Mouse (Mus musculus) limb, embryonic 10.5 days (tissue): ENCODE results near the gene Pla2g12a. TPM values are rescaled to one million over a fixed set of nuclear protein-coding genes. Genes with fewer than 3 reads are reported as not detected.

Experiments used
- DNase-seq: peaks from one replicate; pipeline ENCODE4 v3.0.0-alpha.2; 2017; ENCODE audit warnings: low spot score
- H3K27ac ChIP-seq: fragments of 300-500 bp; sonication (generic); 2 replicates; pipeline ENCODE4 v1.5.1; 2016; ENCODE audit warnings: mild to moderate bottlenecking
- H3K27me3 ChIP-seq: fragments of 300-500 bp; sonication (generic); 2 replicates; pipeline ENCODE4 v1.6.1; 2016; ENCODE audit warnings: low read depth, mild to moderate bottlenecking; ENCODE audit not compliant: poor library complexity, severe bottlenecking
- H3K36me3 ChIP-seq: fragments of 300-500 bp; sonication (generic); 2 replicates; pipeline ENCODE4 v1.6.1; 2016; ENCODE audit warnings: mild to moderate bottlenecking, moderate library complexity
- H3K4me1 ChIP-seq: fragments of 300-500 bp; sonication (generic); 2 replicates; pipeline ENCODE4 v1.6.1; 2016
- H3K4me3 ChIP-seq: fragments of 300-500 bp; sonication (generic); 2 replicates; pipeline ENCODE4 v1.5.1; 2016; ENCODE audit warnings: mild to moderate bottlenecking, moderate library complexity
- H3K9me3 ChIP-seq: fragments of 300-500 bp; sonication (generic); replicated peaks from 2 replicates; pipeline ENCODE4 v1.6.1; 2016; ENCODE audit warnings: mild to moderate bottlenecking
- WGBS: fragments of 180-500 bp; shearing (Covaris S2); methylation state at CpG from one replicate; pipeline ENCODE4 v1.1.7; 2016; 5-methylcytosine and 5-hydroxymethylcytosine counted together
- polyA plus RNA-seq: library from polyadenylated mRNA; unstranded; fragments of >200 nt; fragmentation: Nextera tagmentation; extraction: Ambion mirVana; gene quantifications from 2 replicates; pipeline ENCODE4 v1.2.1, GENCODE M21; 2016

The Pla2g12a gene
- 22.5 and 27.1 TPM in 2 replicates for polyA plus RNA-seq

GRCm38 (mm10) chr3:129878405-129879021 is at the start of gene Pla2g12a:
TSS of gene Pla2g12a (plus strand) at chr3:129878606.
- DNase-seq = peak; percentile 94
- Histone ChIP-seq H3K27ac (peak within 1 kb of the TSS; percentile 92), H3K36me3 (no peaks in the 10 kb centered on the region), H3K9me3 (no peaks in the 10 kb centered on the region), H3K4me3 (peak within 1 kb of the TSS; percentile 83), H3K4me1 (peaks cover 20% of the 10 kb centered on the region), H3K27me3 (0 out of 2 replicates have a peak, but pooled peaks cover 3% of the 10 kb centered on the region)
- WGBS = 1% methylated on average over 66 of the region's 66 CpGs

DNA sequence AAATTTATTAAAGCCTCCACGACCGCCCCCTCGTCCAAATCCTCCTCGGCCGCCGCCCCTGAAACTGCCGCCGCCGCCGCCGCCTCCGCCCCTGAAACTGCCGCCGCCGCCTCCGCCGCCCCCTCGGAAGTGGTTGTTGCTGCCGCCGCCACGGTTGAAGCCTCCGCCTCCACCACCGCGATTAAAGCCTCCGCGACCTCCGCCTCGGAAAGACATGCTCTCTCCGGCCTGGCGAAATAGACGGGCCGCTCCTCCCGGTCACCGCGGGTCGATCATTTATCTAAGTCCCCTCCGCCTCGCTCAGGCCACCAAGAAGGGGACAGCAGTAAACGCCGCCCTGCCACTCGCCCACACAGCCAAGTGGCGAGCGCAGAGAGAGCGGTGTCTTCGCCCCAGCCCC is 47.8 kb upstream of the Pla2g12a start:
- WGBS = 1% methylated on average over 44 of the region's 45 CpGs
- DNase-seq = no peak
- Histone ChIP-seq H3K36me3 (peaks cover 39% of the 10 kb centered on the region), H3K4me3 (peak overlapping the region; percentile 97), H3K4me1 (peaks cover 18% of the 10 kb centered on the region), H3K27ac (peak overlapping the region; percentile 95), H3K9me3 (no peaks in the 10 kb centered on the region), H3K27me3 (no peaks in the 10 kb centered on the region)

DNA sequence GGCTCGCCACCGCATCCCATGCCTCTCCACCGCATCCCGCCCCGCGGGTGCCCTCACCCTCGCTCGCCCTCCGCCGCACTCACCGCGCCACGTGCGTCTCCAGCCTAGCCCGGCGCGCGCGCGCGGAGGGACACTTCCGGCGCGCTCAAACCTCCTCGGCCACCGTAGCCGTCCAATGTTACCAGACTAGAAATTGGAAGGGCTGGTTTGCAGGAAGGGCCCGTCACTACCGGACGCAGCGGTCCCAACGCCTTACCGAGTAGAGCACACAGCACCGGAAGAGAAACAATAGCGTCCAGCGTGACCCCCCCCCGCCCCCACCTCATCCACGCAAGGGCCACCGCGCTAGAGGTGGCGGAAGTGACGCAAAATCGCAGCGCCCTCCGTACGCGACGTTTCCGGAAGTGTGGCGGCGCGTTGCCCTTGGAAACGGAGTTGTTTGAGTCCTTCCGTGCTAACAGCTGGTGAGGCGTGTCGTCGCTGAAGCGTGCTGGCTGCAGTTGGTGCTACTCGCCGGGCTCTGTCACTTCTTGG is 47.3 kb upstream of the Pla2g12a start, which contains the start of gene Gar1:
Gene Gar1, minus strand, starts transcription at position 362 of the 534 bp plus-strand sequence.
- Histone ChIP-seq H3K9me3 (no peaks in the 10 kb centered on the region), H3K27me3 (no peaks in the 10 kb centered on the region), H3K27ac (peak within 1 kb of the TSS; percentile 95), H3K4me1 (peaks cover 18% of the 10 kb centered on the region), H3K36me3 (peaks cover 35% of the 10 kb centered on the region), H3K4me3 (peak within 1 kb of the TSS; percentile 97)
- under 1% methylated on average over 60 of the region's 60 CpGs for WGBS
- DNase-seq = peak; percentile 97

GRCm38 (mm10) chr3:129835388-129835934 is 42.9 kb upstream of the Pla2g12a start, which contains the start of gene Cfi:
TSS of gene Cfi (plus strand) at chr3:129835884.
- no peaks in the 10 kb centered on the region for H3K36me3 ChIP-seq
- WGBS = 81% methylated on average over 6 of the region's 6 CpGs
- 0 out of 2 replicates have a peak, but pooled peaks cover 4% of the 10 kb centered on the region for H3K4me1 ChIP-seq
- no peak within 1 kb of the TSS for H3K27ac ChIP-seq
- H3K27me3 ChIP-seq = no peaks in the 10 kb centered on the region
- no peak for DNase-seq
- no peaks in the 10 kb centered on the region for H3K9me3 ChIP-seq
- H3K4me3 ChIP-seq = no peak within 1 kb of the TSS

- H3K27ac ChIP-seq = no peak overlapping the region
These were observed 42.2 kb upstream of the Pla2g12a start for GRCm38 (mm10) chr3:129836051-129836697.

DNA sequence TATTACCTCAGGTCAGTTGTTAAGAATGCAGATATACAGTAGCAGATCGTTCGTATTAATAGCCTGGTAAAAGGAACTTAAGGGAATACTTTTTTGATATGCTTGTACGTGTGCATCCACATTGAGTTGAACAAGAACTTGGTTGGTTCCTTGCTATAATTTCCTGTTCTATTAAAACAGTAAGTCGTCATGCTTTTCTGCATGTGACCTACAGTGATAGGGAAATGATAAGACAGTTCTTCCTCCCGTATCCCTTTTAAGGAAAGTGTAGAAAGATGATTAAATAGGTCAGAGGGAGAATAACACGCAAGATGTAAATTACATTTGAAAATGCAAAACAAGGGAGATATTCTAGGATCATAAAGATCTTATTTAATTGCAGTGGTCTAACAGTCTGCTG is 41.4 kb upstream of the Pla2g12a start:
- no peaks in the 10 kb centered on the region for H3K4me1 ChIP-seq
- H3K27me3 ChIP-seq = no peaks in the 10 kb centered on the region
- H3K27ac ChIP-seq = no peak overlapping the region
- H3K9me3 ChIP-seq = no peaks in the 10 kb centered on the region
- H3K4me3 ChIP-seq = no peak overlapping the region
- WGBS = 89% methylated on average over 6 of the region's 6 CpGs
- H3K36me3 ChIP-seq = no peaks in the 10 kb centered on the region
- DNase-seq = no peak

More at GRCm38 (mm10) chr3:129836051-129836697, 42.2 kb upstream of the Pla2g12a start:
- DNase-seq = no peak
- no peaks in the 10 kb centered on the region for H3K9me3 ChIP-seq
- no peaks in the 10 kb centered on the region for H3K36me3 ChIP-seq
- 0 out of 2 replicates have a peak, but pooled peaks cover 4% of the 10 kb centered on the region for H3K4me1 ChIP-seq
- WGBS = 30% methylated on average over 11 of the region's 11 CpGs
- H3K27me3 ChIP-seq = no peaks in the 10 kb centered on the region
- H3K4me3 ChIP-seq = no peak overlapping the region

DNA sequence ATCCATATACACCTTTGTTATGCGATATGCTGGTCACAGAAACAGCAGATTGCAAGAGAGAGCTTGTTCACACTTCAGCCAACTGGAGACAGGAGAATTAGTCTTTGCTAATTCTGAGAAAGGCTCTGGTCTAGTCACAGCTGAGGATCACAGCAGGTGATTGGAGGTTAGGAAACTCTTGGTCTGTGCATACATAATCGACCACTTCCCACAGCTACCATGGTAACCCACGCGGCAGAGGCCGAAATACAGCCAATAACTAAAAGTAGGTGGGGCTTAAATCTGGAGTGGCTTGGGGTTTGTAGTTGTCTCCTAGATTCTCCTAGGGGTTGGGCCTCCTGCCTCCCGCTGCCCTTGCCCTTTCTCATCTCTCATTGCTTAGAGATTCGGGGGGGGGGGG is 40.4 kb upstream of the Pla2g12a start:
- WGBS = 46% methylated on average over 7 of the region's 7 CpGs
- DNase-seq = no peak
- no peaks in the 10 kb centered on the region for H3K27me3 ChIP-seq

DNA sequence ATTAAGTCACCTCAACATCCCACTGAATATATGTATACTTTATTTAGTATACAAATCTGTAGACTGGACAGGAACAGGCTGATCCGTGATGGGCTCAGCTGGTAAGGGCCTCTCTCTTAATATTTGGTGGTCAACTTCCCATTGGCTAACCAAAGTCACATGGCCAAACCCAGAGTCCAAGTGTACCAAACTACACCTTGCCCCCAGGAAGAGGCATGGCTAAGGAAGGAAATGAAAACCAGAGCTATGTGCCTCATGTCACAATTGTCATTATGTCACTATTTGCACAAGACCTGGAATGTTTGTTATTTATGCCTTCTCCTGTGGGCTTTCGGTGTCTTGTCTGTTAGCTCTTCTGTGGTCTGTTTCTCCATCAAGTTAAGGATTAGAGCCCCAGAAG is 32.5 kb upstream of the Pla2g12a start:
- Histone ChIP-seq H3K27ac (no peak overlapping the region), H3K9me3 (no peaks in the 10 kb centered on the region), H3K4me3 (no peak overlapping the region), H3K27me3 (no peaks in the 10 kb centered on the region), H3K36me3 (no peaks in the 10 kb centered on the region), H3K4me1 (no peaks in the 10 kb centered on the region)
- DNase-seq = no peak
- 87% methylated on average over 2 of the region's 2 CpGs for WGBS

More for the DNA sequence above, 40.4 kb upstream of the Pla2g12a start:
- H3K9me3 ChIP-seq = no peaks in the 10 kb centered on the region
- H3K36me3 ChIP-seq = no peaks in the 10 kb centered on the region
- no peak overlapping the region for H3K27ac ChIP-seq
- H3K4me1 ChIP-seq = no peaks in the 10 kb centered on the region
- no peak overlapping the region for H3K4me3 ChIP-seq

DNA sequence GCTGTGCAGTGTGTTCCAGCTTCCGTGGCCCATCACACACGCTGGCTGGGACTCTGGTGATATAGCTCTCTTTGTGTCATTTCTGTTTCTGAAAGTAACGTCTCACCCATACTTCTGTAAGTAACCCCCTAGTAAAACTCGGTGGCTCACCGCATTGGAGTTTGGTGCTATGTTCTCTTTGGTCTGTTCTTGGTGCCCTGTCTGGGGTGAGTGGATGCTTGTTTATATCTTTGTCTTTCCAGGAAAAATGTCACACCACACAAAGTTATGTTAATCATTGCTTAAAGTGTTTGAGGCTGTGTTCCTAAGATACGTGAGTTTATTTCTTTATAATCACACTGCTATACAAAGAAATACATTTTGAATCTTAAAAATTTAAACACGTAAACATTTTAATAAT is 31.6 kb upstream of the Pla2g12a start:
- WGBS = 88% methylated on average over 7 of the region's 7 CpGs
- Histone ChIP-seq H3K27ac (no peak overlapping the region), H3K4me3 (no peak overlapping the region), H3K36me3 (no peaks in the 10 kb centered on the region), H3K27me3 (no peaks in the 10 kb centered on the region), H3K9me3 (no peaks in the 10 kb centered on the region), H3K4me1 (no peaks in the 10 kb centered on the region)
- no peak for DNase-seq

DNA sequence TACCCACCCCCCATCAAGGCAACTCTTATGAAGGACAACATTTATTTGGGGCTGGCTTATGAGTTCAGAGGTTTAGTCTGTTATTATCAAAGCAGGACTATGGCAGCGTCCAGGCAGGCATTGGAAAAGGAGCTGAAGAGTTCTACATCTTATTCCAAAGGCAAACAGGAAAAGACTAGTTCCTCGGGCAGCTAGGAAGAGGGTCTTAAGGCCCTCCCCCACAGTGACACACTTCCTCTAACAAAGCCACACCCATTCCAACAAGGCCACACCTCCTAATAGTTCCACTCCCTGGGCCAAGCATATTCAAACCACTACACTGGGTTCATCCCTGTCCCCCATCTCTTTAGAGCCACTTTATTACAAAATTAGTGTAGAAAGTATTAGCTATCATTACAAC is 15.8 kb upstream of the Pla2g12a start:
- no peak overlapping the region for H3K27ac ChIP-seq
- 84% methylated on average over 2 of the region's 2 CpGs for WGBS
- DNase-seq = no peak
- no peak overlapping the region for H3K4me3 ChIP-seq
- H3K9me3 ChIP-seq = peaks cover 3% of the 10 kb centered on the region; the same call in 1 of the 2 replicates
- H3K4me1 ChIP-seq = no peaks in the 10 kb centered on the region
- no peaks in the 10 kb centered on the region for H3K27me3 ChIP-seq
- H3K36me3 ChIP-seq = no peaks in the 10 kb centered on the region

DNA sequence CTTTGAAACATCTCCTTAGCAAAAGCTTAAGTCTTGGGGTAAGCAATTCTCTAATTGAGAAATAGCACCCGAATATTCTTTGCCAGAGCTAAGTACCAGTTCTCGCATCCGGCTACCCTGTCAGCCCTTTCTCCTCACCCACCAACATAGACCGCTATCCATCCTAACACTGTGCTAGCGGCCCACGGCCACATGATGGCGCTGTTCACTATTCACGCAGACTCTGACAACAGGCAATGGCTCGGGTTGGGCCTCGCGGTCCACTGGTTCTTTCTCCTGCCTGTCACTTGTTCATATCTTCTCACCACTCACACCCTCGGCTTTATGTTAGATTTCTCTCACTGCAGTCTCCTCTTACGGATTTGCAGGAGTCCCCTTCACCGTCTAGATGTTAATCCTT is 14.7 kb upstream of the Pla2g12a start:
- DNase-seq = peak; percentile 51
- H3K4me3 ChIP-seq = no peak overlapping the region
- H3K27ac ChIP-seq = no peak overlapping the region
- H3K27me3 ChIP-seq = no peaks in the 10 kb centered on the region
- no peaks in the 10 kb centered on the region for H3K4me1 ChIP-seq
- no peaks in the 10 kb centered on the region for H3K36me3 ChIP-seq
- no peaks in the 10 kb centered on the region for H3K9me3 ChIP-seq
- WGBS = 46% methylated on average over 14 of the region's 14 CpGs

- 93% methylated on average over 10 of the region's 10 CpGs for WGBS
- H3K27me3 ChIP-seq = 0 out of 2 replicates have a peak, but pooled peaks cover 3% of the 10 kb centered on the region
- no peak overlapping the region for H3K27ac ChIP-seq
- no peak for DNase-seq
- no peak overlapping the region for H3K4me3 ChIP-seq
- H3K4me1 ChIP-seq = peaks cover 20% of the 10 kb centered on the region
- no peaks in the 10 kb centered on the region for H3K9me3 ChIP-seq
- H3K36me3 ChIP-seq = no peaks in the 10 kb centered on the region
These were observed 1.1 kb upstream of the Pla2g12a start for GRCm38 (mm10) chr3:129877327-129877726.
